Mouse (Mus musculus) retina, postnatal 1 day (tissue): ENCODE data around the gene Iqcg.
"Not testable (repeated sequence)": the region's sequence is repeated elsewhere in the genome, so short reads cannot be mapped to it uniquely, and the experiment has no call there.

ENCODE experiments used
- DNase-seq: peaks from one replicate; pipeline ENCODE4 v3.0.0-alpha.2; 2012

The Iqcg gene

DNA sequence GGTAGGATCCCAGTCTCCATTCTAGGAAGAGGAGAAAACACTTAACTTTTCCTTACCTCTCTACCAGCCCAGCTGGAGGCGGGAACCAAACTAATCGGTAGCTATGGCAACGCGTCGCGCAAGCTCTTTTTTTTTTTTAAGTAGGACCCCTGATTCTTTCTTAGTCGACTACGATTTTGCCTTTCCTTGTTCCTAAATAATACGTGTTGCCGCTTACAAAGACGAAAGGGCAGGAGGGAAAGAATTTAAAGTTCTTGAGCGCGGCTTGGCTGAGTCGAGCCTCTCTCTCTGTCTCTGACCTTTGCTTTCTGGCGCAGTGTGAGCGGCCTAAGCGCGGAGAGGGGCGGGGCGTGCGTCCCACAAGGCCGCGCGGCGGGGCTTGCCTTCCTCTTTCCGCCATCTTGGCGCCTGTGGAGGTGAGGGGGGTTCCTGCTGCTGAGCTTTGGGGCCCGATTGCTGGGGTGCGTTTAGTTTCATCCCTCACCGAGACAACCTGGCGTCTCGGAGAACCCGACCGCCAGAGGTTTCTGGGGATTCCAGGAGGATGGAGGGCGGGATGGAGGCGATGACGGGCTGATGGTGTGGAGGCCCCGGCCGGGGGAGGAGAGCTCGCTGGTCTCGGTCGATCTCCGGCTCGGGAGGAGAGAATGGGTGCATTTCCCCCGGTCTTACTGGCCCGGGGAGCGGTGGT lies at the start of gene Iqcg, which contains the start of gene Rpl35a:
Gene Iqcg (minus strand): TSS at position 124 of the 691 bp plus-strand sequence.
Gene Rpl35a (plus strand): TSS at position 359 of the 691 bp plus-strand sequence.
- DNase-seq, result peak; percentile 95

DNA sequence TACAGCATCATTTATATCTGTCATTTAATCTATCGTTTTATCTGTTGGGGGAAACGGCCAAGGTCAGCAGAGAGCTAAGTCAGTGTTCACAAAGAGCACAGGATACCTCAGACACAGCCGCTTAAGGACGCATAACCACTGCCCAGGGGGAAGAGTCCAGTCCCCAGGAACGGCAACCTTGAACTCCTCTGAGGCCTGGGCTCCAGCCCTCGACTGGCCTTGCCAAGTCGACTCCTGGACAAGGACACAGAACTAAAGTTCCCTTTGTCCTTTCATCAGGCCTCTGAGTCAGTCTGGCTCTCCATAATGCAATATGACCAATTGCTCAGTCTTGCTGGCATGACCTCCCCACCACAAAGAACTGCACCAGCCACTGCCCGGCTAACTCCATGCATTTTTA lies 29.6 kb upstream of the Iqcg start:
- no peak for DNase-seq

DNA sequence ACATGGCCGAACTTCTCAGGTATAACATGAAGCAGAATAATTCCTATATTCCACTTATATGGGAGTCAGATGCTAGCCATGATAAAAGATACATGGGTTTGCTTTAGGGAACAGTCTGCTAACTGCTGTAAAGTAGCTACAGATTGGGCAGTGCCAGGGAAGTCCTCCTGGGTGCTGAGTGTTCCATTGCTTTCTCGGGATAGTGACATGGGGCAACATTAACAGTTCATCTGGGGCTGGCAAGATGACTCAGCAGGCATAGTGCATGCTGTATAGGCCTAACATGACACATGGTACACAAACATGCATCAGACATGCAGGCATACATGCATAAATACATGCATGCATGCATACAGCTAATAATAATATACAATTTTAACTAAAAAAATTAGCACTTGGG lies 28.0 kb upstream of the Iqcg start:
- DNase-seq, result no peak

DNA sequence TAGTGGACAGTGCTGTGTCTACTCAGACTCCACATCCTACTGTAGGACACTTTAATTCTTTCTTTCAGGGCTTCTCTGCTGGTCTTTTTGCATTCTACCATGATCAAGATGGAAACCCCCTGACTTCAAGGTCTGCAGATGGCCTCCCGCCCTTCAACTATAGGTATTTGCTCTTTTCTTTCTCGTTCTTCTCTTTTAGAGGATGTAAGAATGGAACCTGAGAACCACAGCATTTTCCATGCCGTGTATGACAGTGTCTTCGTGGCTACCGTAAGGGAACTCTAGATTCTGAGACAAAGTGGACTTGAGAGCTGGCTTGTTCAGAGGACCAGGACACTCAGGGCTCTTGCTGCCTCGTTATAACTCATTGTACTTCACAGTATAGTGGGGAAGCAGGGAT lies 26.9 kb upstream of the Iqcg start:
- no peak for DNase-seq

DNA sequence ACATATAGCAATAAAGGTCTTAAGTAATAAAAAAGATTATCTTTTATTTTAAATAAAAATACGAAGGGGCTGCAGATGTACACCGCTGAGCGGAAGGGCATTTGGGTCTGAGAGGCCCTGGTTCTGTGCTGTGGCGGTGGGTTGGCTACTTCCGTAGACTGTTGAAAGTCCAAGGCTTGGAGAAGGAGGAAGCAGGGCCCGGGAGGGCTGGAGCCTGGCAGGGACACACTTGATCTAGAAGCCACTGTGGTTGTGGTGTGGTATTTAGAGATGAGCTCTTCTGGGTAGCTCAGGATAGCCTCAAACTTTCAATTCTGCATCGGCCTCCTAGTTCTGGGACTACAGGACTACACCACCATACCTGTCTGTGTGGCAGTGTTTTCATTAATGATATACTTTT lies 24.0 kb upstream of the Iqcg start:
- no peak for DNase-seq

DNA sequence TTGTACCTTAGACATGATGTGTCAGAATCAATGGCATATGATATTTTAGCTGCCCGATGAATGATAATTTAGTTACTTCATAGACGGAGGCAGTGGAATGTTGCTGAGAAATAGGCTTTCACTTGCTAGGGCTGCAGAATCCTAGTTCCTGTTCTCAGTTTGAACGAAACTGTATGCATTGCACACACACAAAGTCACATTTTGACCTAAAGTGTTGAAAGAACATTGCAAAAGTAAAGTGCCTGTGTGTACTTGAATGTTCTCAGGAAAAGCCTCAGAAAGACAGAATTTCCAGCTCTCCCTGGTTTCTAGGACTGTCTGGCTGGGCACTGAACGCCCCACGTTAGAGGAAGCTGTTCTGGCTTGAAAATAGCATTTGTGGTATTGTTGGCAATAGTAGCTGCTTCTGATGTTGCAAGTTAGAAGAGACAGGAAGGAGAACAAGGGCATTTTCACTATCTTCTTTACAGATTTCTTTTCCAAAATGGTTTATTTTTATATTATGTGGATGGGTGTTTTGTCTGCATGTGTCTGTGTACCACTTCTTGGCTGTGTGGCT lies 21.1 kb upstream of the Iqcg start:
- no peak for DNase-seq

DNA sequence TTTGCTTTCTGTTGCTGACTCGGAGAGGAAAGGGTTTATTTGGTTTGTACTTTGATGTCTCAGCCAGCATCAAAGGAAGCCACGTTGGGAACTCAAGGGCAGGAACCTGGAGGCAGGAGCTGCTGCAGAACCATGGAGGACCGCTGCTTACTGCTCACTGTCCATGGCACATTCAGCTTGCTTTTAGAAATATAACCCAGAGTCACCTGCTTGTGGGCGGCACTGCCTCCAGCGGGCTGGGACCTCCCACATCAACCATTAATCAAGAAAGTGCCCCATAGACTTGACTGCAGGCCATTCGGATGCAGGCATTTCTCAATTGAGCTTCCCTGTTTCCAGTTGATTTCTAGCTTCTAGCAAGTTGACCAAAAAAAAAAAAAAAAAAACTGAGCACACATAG lies 20.1 kb upstream of the Iqcg start:
- DNase-seq, result no peak

DNA sequence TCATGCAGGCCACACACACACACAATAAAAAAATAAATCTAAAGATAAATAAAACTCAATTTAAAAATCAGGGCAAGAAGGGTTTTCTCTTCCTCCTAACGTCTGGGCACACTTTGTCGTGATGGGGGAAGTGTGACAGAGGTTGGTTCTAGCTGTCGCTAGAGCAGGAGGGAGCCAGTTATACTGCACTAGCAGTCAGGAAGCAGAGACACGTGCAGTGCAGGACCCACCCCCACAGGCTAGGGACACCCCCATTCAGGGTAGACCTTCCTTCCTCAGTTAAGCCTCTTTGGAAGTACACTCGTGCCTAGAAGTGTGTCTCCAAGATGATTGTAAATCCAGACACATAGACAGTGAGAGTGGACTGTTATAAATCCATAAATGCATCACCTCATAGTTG lies 18.9 kb upstream of the Iqcg start:
- no peak for DNase-seq

DNA sequence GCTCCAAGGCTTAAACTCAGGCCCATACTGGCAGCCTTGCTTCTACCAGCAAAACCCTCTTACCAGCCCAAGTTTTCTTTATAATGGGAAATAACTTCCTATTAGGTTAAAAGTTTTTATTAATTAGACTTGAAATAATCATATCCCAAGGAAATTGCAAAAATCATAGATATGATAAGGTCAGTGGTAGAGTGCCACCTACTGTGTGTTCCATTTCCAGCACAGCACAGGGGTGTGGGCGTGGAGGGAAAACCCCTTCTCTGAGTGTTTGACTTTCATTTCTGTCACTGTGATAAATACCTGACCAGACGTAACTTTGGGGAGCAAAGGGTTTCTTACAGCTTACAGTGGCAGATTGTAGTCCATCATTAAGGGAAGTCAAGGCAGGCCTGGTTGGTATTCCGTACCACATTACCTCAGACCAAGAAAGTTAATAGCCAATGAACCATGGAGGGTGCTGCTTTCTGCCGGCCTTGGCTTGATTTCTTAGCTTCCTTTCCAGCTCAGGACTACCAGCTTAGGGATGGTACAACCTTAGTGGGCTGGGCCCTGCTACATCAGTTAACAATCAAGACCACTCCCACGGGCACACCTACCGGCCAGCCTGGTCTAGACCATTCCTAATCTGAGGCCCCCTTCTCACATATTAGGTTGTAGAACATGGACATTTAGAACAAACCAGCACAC lies 17.0 kb upstream of the Iqcg start:
- no peak for DNase-seq

DNA sequence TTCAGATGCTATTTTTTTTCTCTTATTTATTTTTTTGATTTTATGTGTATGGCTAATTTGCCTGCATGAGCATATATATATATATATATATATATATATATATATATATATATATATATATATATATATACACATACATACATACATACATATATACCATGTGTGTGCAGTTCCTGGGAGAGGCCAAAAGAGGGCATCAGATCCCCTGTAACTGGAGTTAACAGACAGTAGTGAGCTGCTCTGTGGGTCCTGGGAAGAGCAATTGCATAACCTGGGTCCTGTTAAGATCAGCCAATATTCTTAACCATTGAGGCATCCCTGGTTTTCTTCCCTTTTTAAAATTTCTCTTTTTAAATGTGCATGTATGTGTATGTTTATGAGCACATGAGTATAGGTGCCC lies 14.9 kb upstream of the Iqcg start:
- DNase-seq, result no peak

DNA sequence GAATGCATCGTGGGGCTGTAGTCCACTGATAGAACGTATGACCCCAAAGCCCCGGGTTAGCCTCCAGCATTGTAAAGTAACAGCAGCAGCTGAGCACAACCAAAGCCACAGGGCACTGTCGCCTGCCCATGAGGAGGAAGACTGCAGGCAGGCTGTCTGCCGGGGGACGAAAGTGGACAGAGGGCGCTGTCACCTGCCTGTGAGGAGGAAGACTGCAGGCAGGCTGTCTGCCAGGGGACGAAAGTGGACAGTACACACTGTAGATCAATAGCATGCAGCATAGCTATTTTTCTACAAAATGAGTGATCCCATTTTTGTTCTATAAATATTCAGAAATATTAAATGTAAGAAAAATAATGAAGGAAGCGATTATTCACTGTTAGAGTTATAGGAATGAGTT lies 8.6 kb upstream of the Iqcg start:
- no peak for DNase-seq

DNA sequence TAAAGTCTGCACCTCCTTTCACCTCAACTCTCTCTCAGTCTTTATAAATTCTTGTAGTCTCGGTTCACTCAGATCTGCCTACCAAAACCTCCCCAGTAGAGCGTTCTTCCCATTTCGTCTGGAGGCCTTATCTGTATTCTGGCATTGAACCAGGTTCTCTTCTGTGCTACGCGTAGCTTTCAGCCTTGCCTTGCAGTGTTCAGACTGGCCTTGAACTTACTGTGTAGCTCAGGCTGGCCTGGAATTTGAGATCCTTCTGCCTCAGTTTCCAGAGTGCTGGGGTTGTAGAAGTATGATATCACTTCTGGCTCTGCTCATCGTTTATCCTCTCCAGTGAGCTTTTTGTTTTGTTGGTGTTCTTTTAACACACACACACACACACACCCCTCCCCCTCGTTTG lies 7.2 kb upstream of the Iqcg start:
- DNase-seq, result peak; percentile 16

DNA sequence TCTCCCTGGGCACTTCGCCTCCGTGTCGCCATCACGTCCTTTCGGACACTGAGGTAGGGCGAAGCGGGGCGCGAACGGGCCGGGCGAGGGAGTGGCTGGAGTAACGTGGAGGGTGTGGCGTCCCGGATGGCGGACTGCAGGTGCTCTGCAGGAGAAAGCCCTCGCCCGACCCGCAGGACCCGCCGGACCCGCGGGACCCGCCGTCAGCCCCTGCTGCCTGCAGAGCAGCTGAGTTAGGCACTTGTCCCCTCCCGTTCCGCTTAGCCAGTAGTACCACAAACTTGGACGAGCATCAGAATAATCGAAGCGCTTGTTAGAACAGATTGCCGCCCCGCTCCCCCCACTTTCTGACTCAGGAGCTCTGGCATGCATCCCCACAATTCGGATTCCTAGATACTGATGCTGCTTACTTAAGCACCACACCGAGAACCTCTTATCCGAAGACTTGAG lies 6.7 kb upstream of the Iqcg start:
- DNase-seq, result no peak

DNA sequence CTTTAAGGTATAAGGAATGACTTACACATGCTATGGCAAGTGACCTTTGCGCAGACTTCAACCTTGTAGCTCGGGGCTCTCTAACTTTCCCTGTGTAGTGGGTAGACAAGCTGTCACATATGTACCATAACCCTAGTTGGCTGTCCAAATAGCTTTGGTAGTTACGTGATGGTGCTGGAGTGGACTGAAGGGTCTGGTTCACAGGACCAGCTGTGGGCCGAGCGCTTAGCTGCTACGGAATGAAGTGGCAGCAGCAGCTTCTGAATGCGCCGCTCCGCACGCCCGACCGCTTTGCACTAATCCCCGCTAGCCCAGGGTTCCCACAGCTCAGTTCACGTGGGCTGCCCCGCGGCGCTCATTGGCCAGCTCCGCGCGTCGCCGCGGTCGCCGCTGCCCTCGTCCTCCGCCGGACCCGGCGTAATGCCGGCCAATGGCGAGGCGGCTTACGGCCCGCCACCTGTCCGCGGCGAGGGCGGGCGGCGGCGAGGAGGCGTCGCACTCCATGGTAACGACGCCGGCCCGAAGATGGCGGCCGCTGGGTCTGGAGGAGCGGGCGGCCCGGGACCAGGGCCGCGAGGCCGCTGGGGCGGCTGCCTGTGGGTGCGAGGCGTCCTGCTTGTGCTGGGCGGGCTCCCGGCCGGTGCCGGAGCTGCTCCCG lies 6.1 kb upstream of the Iqcg start, which contains the start of gene Lmln:
Gene Lmln (plus strand): TSS at position 498 of the 658 bp plus-strand sequence.
- DNase-seq, result peak; percentile 98

DNA sequence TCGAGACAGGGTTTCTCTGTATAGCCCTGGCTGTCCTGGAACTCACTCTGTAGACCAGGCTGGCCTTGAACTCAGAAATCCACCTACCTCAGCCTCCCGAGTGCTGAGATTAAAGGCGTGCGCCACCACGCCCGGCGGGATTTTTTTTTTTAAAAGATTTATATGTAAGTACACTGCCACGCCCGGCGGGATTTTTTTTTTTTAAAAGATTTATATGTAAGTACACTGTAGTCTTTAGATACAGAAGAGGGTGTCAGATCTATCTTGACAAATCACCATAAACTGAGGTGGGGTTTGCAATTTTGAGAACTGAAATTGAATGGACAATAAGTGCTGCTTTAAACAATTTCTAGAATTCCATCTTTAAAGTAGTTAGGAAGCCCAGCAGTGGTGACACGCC lies 5.4 kb upstream of the Iqcg start:
- no peak for DNase-seq

DNA sequence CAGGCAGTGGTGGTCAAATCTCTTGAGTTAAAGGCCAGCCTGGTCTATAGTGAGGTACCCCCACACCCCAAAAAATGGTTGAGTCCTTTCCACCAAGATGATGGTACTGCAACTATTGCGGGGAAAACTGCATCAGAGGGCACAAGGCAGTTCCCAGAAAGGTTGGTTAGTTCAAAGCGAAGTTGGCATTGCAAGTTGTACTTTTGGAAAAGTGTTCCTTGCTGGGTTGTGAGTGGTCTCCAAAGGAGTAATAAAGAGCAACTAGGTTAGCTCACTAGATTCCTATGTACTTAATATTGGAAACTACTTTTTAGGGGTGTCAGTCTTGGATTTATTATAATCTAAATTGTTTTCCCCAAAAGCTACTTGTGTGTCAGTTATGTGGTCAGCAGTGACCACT lies 4.9 kb upstream of the Iqcg start:
- DNase-seq, result no peak

DNA sequence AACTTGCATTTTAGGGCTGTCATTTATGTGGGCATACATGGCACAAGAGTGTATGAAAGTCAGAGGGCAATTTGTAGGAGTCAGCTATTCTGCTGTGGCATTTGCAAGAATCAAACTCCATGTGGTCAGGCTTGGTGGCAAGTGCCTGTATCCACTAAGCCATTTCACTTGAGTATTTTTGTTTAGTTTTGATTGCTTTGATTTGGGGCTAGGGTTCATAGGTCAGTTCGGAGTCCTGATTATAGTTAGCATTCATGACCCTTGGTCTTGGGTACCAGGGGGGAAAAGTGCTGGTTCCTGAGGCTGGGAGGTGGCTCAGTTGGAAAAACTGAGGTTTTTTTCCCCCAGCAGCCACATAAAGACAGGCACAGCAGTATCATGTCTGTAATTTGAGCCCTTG lies 3.5 kb upstream of the Iqcg start:
- DNase-seq, result no peak

DNA sequence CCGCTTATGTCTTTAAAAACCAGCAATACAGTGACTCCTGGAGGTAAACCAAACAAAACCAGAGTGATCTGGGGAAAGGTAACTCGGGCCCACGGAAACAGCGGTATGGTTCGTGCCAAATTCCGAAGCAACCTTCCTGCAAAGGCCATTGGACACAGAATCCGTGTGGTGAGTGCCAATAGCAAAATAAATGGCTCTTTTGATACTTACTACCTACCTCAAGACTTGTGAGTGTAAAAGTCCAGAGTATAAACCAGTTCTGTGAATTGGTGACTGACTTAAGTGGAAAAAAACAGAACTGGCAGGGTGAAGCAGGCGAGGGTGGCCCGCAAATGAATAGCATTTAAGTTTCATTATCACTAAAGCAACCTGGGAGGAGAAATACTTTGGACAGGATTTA lies 2.6 kb upstream of the Iqcg start:
- not testable (repeated sequence) for DNase-seq

DNA sequence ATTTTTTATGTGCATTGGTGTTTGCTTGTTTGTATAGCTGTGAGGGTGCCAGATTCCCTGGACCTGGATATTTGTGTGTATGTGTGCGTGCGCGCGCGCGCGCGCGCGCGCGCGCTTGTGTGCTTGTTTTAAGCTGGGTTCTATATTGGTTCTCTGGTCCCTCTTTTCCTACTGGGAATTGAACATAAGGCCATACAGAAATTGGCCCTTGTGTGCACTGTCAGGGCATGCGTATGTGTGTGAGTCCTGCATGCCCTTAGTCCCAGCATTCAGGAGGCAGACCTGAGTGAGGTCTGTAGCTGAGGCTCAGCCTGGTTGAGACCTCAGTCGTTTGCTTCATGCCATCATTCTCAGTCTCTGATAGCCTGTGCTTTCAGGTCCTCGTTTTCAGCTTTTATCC lies 2.0 kb upstream of the Iqcg start:
- DNase-seq, result no peak

DNA sequence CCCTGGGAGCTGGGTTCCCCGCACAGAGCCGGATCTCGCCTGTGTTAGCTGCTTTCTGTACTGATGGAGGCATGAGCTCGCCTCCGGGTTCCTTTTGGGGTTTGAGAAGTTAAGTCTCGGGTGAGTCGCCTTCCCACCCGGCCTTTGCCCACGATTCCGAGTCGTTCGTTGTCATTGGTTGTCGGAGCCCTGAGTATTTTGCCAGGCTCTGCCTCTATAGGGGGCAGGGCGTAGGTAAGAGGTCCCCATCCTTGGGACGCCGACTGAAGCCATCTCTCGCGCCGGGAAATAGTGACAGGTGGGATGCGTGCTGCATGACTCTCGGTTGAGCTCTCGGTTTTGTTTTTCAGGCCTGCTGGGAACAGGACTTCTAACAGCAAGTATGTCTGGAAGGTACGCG lies 768 bp upstream of the Iqcg start:
- no peak for DNase-seq

DNA sequence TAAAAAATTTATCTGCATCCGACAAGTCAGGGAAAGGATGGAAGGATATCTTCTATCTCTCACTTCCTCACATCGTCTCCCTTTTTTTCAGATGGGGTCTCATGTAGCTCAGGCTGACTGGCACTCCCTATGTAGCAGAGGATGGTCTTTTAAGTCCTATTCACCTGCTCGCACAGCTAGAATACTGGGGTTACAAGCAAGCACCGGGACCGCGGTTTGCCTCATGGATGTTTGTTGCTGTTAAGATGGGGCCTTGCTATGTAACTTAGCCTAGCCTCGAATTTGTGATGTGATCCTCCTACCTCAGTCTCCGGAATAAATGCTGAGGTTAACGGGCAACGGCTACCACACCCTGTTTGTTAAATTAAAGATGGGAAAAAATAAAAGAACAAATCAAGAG lies 363 bp downstream of the Iqcg start:
- DNase-seq, result no peak

DNA sequence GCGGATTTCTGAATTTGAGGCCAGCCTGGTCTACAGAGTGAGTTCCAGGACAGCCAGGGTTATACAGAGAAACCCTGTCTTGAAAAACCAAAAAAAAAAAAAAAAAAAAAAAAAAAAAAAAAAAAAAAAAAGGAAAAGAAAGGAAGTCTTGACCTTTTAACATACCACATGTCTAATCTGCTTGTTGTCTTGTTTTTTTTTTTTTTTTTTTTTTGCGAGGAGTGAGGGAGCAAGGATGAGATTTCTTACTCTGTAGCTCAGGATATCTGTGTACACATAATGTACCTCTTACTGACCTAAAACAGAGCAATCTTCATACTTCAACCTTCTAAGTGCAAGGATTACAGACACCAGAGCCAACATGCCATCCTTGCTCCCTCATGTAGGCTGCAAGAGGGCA lies 1.1 kb downstream of the Iqcg start:
- DNase-seq, result not testable (repeated sequence)

DNA sequence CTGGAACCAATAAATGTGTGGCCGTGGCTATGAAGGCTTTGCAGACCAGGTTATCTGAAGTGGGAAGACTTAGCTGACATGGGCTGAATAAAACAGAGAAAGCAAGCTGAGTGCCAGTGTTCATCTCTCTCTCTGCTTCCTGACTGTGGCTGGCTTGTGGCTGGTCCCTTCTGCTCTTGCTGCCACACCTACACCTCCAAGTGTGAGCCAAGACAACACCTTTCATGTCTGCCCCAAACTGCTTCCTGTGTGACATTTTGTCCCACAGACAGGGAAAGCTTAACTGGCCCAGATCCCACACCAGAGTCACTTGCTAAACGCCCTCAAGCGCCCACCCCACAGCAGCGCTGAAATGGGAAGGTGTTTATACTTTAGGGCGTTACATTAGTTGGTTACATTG lies 2.9 kb downstream of the Iqcg start:
- DNase-seq, result no peak

DNA sequence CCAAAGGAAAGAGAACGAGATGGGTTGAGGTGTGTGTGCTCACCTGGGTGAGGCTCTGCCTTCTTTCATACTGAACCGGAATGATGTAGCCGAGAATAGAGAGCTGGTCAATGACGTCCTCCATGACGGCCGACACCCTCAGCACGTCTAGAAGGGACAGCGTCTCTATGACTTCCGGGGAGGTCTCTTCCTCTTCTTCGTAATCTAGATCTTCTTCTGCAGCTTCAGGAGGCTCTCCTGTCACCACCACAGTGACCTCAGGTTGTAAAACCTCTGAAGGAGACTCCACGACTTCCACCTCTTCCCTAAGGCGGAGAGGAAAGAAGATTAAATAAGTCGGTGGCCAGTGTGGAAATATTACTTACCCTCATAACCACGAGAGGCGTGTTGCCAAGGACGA lies 6.2 kb downstream of the Iqcg start:
- no peak for DNase-seq
